Mouse (Mus musculus): ENCODE data around the gene Taar2. TPM values are rescaled to one million over a fixed set of nuclear protein-coding genes. Genes with fewer than 3 reads are reported as not detected.

Taar2 gene
- total RNA-seq, 2 experiments from 2014 or later: not detected

DNA sequence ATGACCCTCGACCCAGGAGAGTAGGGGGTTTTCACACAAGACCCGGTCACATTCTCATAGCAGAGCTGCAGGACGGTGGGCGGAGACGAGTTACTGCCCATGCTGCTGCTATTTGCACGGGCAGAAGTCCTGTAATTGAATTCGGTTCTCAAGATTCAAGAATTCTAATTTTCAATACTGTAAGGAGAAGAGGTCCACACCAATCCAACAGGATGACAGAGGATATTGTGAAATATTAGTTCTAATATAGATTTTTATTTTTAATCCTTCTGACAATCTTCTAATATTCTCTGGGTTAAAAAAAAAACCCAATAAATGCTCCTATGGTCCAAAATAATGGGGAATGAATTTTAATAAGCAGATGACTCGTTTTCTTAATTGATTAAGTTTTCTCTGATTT, 47.2 kb downstream of the Taar2 start, which contains the start of gene Taar6:
TSS of gene Taar6 (minus strand) at position 101 of the 400 bp plus-strand sequence.
- no peak for DNase-seq

DNA sequence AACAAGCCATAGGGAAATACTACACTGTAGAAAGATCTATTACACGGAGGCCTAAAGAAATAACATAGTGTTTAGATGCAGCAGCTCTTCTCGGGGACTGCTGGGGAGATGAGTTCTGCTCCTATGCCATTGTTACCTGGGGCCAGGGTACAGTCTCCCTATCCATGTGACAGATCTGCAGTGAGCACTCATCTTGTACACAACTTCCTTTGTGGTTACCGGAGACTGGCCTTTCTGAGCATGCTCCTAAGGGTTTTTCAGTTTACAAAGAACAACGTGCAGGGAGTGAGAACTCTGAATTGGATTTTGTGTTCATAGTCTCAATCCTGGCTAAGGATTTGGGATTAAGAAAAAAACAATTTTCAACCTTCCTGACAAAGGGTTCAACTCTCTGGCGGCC, 48.0 kb downstream of the Taar2 start:
- no peak for DNase-seq

Other genes starting within 250 kb of the Taar2 start
- gene Rps12, start 151.3 kb upstream of the Taar2 start, total RNA-seq (2021): 100 to 1,000 TPM; 184 to 187 TPM
- 1 to 10 TPM; 7.0 to 7.3 TPM for gene Slc18b1, start 141.6 kb upstream of the Taar2 start, total RNA-seq (2021)
- gene Vnn3, start 87.1 kb upstream of the Taar2 start, total RNA-seq (2021): under 1 TPM in 1 of 2 experiments, not detected in 1; 0.56 TPM
- gene Vnn1, start 43.9 kb upstream of the Taar2 start, total RNA-seq (2021): under 1 TPM in 1 of 2 experiments, not detected in 1; 0.78 TPM
- gene Taar1, start 18.2 kb upstream of the Taar2 start, total RNA-seq (2021): not detected
- not detected for gene Taar3, start 11.0 kb downstream of the Taar2 start, total RNA-seq (2021)
- gene Taar4, start 21.9 kb downstream of the Taar2 start, total RNA-seq (2021): not detected
- not detected for gene Taar5, start 32.1 kb downstream of the Taar2 start, total RNA-seq (2021)
- gene Taar6, start 47.1 kb downstream of the Taar2 start, total RNA-seq (2021): not detected
- gene Taar7a, start 54.9 kb downstream of the Taar2 start, total RNA-seq (2021): not detected
- gene Taar7b, start 61.4 kb downstream of the Taar2 start, total RNA-seq (2021): not detected
- not detected for gene Taar7d, start 88.7 kb downstream of the Taar2 start, total RNA-seq (2021)
- gene Taar7e, start 99.0 kb downstream of the Taar2 start, total RNA-seq (2021): not detected
- gene Taar7f, start 110.9 kb downstream of the Taar2 start, total RNA-seq (2021): not detected
- gene Taar8a, start 137.9 kb downstream of the Taar2 start, total RNA-seq (2021): not detected
- gene Taar8b, start 153.7 kb downstream of the Taar2 start, total RNA-seq (2021): not detected
- gene Taar8c, start 163.3 kb downstream of the Taar2 start, total RNA-seq (2021): not detected
- gene Taar9, start 171.0 kb downstream of the Taar2 start, total RNA-seq (2021): not detected
- 10 to 100 TPM; 23.6 to 24.1 TPM for gene Stx7, start 210.7 kb downstream of the Taar2 start, total RNA-seq (2021)

Measured in gastrocnemius, postnatal 25 days (tissue).